Mouse (Mus musculus): Measurements from ENCODE around the gene Ankmy1. TPM values are rescaled to one million over a fixed set of nuclear protein-coding genes. Genes with fewer than 3 reads are reported as not detected.
A peak's percentile ranks its signal among the peaks of the same experiment; 100 is the strongest.

The Ankmy1 gene
- total and polyA plus RNA-seq, 3 experiments = 0.07 to 0.13 TPM; not detected in 1

DNA sequence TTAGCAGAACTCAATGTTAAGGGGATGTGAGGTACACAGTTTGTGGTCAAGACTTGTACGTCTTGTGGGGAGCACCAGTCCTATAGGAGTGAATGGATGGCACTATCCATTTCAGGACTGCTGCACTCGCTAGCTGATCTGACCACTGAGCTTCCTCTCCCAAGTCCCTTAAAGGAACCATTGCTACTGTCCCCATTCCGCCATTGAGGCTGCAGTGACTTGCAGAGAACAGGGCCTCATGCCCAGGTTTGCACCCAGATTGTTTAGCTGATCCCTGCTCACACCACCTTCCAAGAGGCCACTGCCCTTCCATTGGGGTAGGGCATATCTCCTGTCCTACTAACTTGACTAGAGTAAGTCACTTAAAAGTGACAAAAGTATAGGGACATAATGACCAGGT is 6.0 kb upstream of the Ankmy1 start:
- dilution Hi-C loops (cut with MboI; ENCODE audit: extremely low pct_ligation_motif_present, extremely low pct_unique_long_range_greater_than_20kb, low sequenced_read_pairs) = no loop called here
- Histone ChIP-seq H3K9ac (ENCODE audit: insufficient read depth, low read depth) (no peak overlapping the region), H3K4me2 (ENCODE audit: insufficient read depth, low read depth, poor library complexity, severe bottlenecking) (no peak overlapping the region), H3K79me2 (replicated peaks; ENCODE audit: control insufficient read depth, extremely low read depth, insufficient read depth, poor library complexity, severe bottlenecking) (no peaks in the 10 kb centered on the region), H3K9me3 (replicated peaks; ENCODE audit: low read length) (peaks cover 2% of the 10 kb centered on the region), H3K27ac (ENCODE audit: insufficient read depth, low read depth) (no peak overlapping the region), H3K27me3 (replicated peaks) (peaks cover 11% of the 10 kb centered on the region), H3K4me3 (replicated peaks in 1 of 3; ENCODE audit: low read depth in 2 of 3, low read length in 2 of 3, poor library complexity in 1 of 3) (no peak overlapping the region), H3K4me1 (ENCODE audit: control insufficient read depth in 1 of 2, insufficient read depth in 2 of 2) (peaks cover 17 to 42% of the 10 kb centered on the region in 2 experiments), H3K36me3 (replicated peaks in 1 of 2; ENCODE audit: control insufficient read depth in 1 of 2, insufficient read depth in 1 of 2, low read length in 1 of 2) (peaks cover 0 to 13% of the 10 kb centered on the region in 2 experiments)
- no peak for DNase-seq (ENCODE audit: extremely low read depth)
- in situ Hi-C loops (cut with MboI; ENCODE audit: low pct_ligation_motif_present, low pct_unique_long_range_greater_than_20kb, low sequenced_read_pairs) = no loop called here
- TF ChIP-seq SMC3 (IDR thresholded peaks at IDR 0.05; ENCODE audit: low read depth, low read length) (no peak), SIN3A (IDR thresholded peaks at IDR 0.05; ENCODE audit: low read length) (no peak), ZC3H11A (IDR thresholded peaks at IDR 0.05; ENCODE audit: low read depth, low read length) (no peak), MAX (IDR thresholded peaks at IDR 0.05; ENCODE audit: low read length) (no peak), MYC (IDR thresholded peaks at IDR 0.05; ENCODE audit: low read depth, low read length) (no peak), POLR2A (IDR thresholded peaks at IDR 0.05; ENCODE audit: low read depth, low read length) (no peak), JUN (IDR thresholded peaks at IDR 0.05; ENCODE audit: insufficient read depth, low read depth, low read length) (no peak), E2F4 (IDR thresholded peaks at IDR 0.05; ENCODE audit: insufficient replicate concordance, low read depth, low read length) (no peak), TBP (conservative IDR thresholded peaks at IDR 0.05; ENCODE audit: low read depth, low read length) (no peak)

DNA sequence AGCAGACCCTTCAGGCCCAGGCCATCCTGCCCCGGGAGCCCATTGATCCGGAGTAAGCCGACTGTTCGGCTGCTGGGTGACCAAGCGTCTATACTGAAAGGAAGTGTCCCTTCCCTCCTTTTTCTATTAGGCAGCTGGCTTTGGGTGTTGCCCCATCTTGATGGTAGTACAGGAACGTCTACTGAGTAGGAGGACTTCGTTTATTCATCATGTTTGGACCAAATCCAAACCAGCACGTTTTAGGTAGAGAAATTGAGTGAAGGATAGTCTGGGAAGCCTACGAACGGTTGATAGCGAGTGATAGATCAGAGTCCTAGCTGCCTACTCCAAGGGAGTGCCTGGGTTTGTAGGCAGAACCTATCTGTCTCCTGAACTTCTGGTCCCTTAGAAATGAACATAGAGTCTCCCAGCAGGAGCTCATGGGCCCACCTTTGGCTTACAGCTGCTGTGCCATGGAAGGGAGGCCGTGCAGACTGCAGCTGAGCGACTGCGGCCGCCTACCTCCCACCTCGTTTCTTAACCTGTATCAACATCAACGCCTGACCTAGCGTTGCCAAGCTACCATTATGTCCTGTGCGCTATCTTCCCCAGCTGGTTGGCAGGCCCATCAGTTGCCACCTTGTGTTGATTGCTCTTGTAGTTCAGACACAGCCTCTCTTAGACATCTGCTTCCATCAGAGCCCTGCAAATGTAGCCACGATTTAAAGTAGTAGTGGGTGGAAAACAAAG is 5.1 kb upstream of the Ankmy1 start:
- no peak for DNase-seq (ENCODE audit: extremely low read depth)
- Histone ChIP-seq H3K9me3 (replicated peaks; ENCODE audit: low read length) (peaks cover 2% of the 10 kb centered on the region), H3K27me3 (replicated peaks) (peaks cover 11% of the 10 kb centered on the region), H3K4me1 (ENCODE audit: control insufficient read depth in 1 of 2, insufficient read depth in 2 of 2) (peaks cover 17 to 42% of the 10 kb centered on the region in 2 experiments), H3K27ac (ENCODE audit: insufficient read depth, low read depth) (no peak overlapping the region), H3K4me3 (replicated peaks in 1 of 3; ENCODE audit: low read depth in 2 of 3, low read length in 2 of 3, poor library complexity in 1 of 3) (peak overlapping the region; percentile 57 to 79 (median 57)), H3K9ac (ENCODE audit: insufficient read depth, low read depth) (peak overlapping the region; percentile 70), H3K36me3 (replicated peaks in 1 of 2; ENCODE audit: control insufficient read depth in 1 of 2, insufficient read depth in 1 of 2, low read length in 1 of 2) (peaks cover 0 to 8% of the 10 kb centered on the region in 2 experiments), H3K79me2 (replicated peaks; ENCODE audit: control insufficient read depth, extremely low read depth, insufficient read depth, poor library complexity, severe bottlenecking) (no peaks in the 10 kb centered on the region), H3K4me2 (ENCODE audit: insufficient read depth, low read depth, poor library complexity, severe bottlenecking) (peak overlapping the region; percentile 54)
- in situ Hi-C loops (cut with MboI; ENCODE audit: low pct_ligation_motif_present, low pct_unique_long_range_greater_than_20kb, low sequenced_read_pairs) (no loop called here), dilution Hi-C loops (cut with MboI; ENCODE audit: extremely low pct_ligation_motif_present, extremely low pct_unique_long_range_greater_than_20kb, low sequenced_read_pairs) (no loop called here)
- TF ChIP-seq NRF1 (IDR thresholded peaks at IDR 0.05; ENCODE audit: low read depth, low read length) = no peak
- TF ChIP-seq ZNF384 (IDR thresholded peaks at IDR 0.05; ENCODE audit: low read depth, low read length) = no peak
- TF ChIP-seq BHLHE40 (IDR thresholded peaks at IDR 0.05; ENCODE audit: low read depth, low read length) = no peak
- TF ChIP-seq CHD1 (IDR thresholded peaks at IDR 0.05; ENCODE audit: low read depth, low read length) = no peak
- no peak for TF ChIP-seq POLR2A (IDR thresholded peaks at IDR 0.05; ENCODE audit: low read depth, low read length)
- no peak for TF ChIP-seq RAD21 (IDR thresholded peaks at IDR 0.05; ENCODE audit: low read depth, low read length)
- no peak for TF ChIP-seq SMC3 (IDR thresholded peaks at IDR 0.05; ENCODE audit: low read depth, low read length)
- TF ChIP-seq MAZ (IDR thresholded peaks at IDR 0.05; ENCODE audit: low read depth, low read length) = no peak
- no peak for TF ChIP-seq E2F4 (IDR thresholded peaks at IDR 0.05; ENCODE audit: insufficient replicate concordance, low read depth, low read length)
- no peak for TF ChIP-seq GABPA (IDR thresholded peaks at IDR 0.05; ENCODE audit: insufficient replicate concordance, low read depth, low read length)
- no peak for TF ChIP-seq MEF2A (IDR thresholded peaks at IDR 0.05; ENCODE audit: borderline replicate concordance, low read depth, low read length)
- TF ChIP-seq MXI1 (IDR thresholded peaks at IDR 0.05; ENCODE audit: low read depth, low read length) = no peak
- TF ChIP-seq KAT2A (IDR thresholded peaks at IDR 0.05; ENCODE audit: insufficient replicate concordance, low read length) = no peak
- TF ChIP-seq JUN (IDR thresholded peaks at IDR 0.05; ENCODE audit: insufficient read depth, low read depth, low read length) = no peak
- TF ChIP-seq USF1 (IDR thresholded peaks at IDR 0.05; ENCODE audit: low read depth, low read length) = no peak
